Mouse (Mus musculus) spleen, postnatal 36 days (tissue): ENCODE measurements around the gene Dnajc15.

Source experiments
- DNase-seq, 2 experiments: peaks; one replicate each; pipeline ENCODE4 v3.0.0; 2022; ENCODE audit warnings: low spot score in 2 of 2, mixed read lengths in 1 of 2

Gene Dnajc15

GRCm38 (mm10) chr14:77874304-77875241 lies at the start of gene Dnajc15:
Gene Dnajc15 (minus strand): TSS chr14:77875125.
- peak; percentile 80 to 84 for DNase-seq

- DNase-seq: no peak
These were observed 48.3 kb upstream of the Dnajc15 start for GRCm38 (mm10) chr14:77923076-77923865.

DNA sequence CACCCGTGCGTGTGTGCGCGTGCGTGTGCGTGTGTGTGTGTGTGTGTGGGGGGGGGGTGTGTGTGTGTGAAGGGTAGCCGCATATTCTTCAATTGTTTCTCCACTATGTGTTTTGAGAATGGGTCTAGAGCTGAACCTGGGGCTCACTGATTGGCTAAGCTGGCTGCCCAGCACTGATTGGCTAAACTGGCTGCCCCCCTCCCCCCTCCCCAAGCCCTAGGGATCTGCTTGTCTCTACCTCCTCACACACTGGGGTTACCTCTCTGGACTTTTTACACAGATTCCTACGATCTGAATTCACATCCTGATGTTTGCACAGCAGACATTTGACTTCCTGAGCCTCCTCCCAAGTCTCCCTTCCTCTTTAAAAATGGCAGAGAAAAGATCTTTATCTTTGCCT lies 46.7 kb upstream of the Dnajc15 start:
- no peak for DNase-seq

DNA sequence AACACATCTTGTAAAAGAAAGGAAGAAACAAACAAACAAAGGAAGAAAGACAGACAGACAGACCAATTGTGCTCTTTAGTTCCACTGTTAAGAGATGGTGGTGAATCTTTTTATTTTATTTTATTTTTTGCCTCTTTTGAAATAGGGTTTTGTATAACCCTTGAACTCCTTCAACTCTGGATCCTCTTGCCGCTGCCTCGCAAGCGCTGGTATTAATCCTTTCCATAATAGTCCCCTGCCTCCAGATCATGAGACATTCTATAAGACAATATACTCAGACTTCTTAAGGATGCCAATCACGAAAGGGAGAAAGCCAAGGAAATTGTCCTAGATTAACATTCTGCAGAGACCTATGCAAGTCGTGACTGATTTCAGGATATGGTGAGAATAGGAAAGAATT lies 40.9 kb upstream of the Dnajc15 start:
- no peak for DNase-seq

GRCm38 (mm10) chr14:77906586-77906985 lies 31.7 kb upstream of the Dnajc15 start:
- DNase-seq: no peak

- no peak for DNase-seq
These were observed 30.5 kb upstream of the Dnajc15 start for GRCm38 (mm10) chr14:77905466-77905865.

- peak; percentile 73 to 77 for DNase-seq
These were observed 29.3 kb upstream of the Dnajc15 start, which contains the start of gene Epsti1 for GRCm38 (mm10) chr14:77904171-77904762. Gene Epsti1 (plus strand): TSS chr14:77904239.

DNA sequence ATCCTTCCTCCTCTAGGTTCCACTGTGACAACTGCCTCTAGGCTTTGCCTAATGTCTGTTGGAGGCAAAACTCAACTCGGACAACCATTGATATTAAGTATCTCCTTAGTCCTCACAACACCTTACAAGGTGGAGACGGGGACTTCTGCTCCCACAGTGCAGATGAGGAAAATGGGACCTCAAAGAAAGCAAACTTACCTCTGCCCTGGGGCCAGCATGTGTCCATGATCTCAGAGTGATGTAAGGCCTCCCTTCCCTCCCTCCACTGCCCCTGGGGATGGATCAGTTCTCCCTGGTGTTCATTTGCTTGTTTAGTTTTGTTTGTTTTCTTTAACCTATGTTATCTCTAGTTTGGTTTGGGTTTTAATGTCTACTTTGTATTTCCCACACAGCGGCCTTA lies 27.6 kb upstream of the Dnajc15 start:
- no peak for DNase-seq

DNA sequence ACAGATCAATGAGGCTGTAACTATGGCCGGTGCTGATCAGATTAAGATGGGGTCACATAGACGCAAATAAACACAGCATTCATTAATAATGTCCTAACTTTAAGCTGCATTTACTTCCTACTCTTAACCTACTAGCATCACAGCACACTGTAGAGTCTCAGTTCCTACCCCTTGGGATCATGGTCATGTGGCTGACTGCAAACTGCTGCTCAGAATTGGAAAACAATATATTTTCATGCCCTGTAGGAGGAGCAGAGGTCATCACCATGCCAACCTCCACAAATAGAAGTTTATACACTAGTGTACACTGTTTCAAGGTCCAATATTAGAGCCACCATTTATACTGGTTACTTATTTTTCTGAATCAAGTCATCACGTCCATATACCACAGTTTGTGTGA lies 21.0 kb upstream of the Dnajc15 start:
- DNase-seq: no peak

GRCm38 (mm10) chr14:77889911-77890310 lies 15.0 kb upstream of the Dnajc15 start:
- no peak for DNase-seq

DNA sequence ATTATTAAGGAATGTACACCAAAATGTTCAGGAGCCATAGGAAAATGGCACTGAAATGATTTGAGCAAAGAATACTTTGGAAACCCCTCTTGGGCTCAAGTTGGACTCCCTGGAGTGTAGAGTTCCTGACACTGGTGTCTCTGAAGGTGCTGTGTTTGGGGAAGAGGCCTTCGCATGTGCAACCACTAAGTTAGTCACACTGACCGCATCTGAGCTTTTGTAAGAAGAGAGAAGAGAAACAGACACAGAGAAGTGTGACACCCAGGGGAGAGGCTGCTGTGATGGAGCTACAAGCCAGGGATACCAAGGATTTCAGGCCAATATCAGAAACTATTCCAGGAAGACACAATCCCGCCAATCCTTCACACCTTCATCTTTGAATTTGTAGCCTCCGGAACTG lies 12.0 kb upstream of the Dnajc15 start:
- DNase-seq: no peak

GRCm38 (mm10) chr14:77886376-77886775 lies 11.5 kb upstream of the Dnajc15 start:
- no peak for DNase-seq

GRCm38 (mm10) chr14:77882669-77883068 lies 7.7 kb upstream of the Dnajc15 start:
- no peak for DNase-seq

- no peak for DNase-seq
These were observed 7.1 kb upstream of the Dnajc15 start for GRCm38 (mm10) chr14:77881998-77882397.

DNA sequence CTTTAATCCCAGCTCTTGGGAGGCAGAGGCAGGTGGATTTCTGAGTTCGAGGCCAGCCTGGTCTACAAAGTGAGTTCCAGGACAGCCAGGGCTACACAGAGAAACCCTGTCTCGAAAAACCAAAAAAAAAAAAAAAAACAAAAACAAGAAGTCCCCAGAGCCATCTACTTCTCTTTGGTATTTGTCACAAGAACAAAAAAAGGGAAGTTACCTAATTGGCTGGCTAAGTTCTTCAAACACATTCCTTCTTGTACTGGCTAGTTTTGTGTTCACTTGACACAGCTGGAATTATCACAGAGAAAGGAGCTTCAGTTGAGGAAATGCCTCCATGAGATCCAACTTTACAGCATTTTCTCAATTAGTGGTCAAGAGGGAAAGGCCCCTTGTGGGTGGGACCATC lies 3.0 kb upstream of the Dnajc15 start:
- peak in 1 of 2 experiments; percentile 33 for DNase-seq

GRCm38 (mm10) chr14:77876199-77876598 lies 1.3 kb upstream of the Dnajc15 start:
- no peak for DNase-seq

DNA sequence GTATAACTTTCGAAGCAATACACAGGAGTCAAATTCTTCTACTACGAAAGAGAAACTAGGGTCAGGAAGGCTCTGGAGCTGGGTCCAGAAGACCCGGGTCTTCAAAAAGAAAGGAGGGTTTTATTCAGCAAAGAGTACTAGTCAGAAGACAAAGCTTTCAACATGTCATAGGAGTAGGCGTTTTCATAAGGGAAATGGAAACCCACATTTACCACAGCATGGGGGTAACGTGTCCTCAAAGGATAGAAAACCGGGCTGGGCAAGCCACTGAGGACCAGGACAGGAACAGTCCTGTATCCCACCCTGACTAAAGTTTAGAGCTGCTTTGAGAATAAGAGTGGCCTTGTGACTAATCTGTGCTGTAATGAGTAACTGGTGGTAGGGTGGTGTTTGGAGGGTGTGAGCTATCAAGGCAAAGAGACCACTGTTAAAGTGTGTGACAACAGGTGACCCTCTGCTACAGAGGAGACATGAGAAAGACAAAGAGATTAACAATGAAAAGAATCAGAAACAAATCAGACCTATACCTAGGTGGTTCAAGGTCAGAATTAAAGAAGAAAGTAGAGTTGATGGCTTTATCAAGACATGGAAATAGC lies 3.4 kb downstream of the Dnajc15 start:
- no peak for DNase-seq

DNA sequence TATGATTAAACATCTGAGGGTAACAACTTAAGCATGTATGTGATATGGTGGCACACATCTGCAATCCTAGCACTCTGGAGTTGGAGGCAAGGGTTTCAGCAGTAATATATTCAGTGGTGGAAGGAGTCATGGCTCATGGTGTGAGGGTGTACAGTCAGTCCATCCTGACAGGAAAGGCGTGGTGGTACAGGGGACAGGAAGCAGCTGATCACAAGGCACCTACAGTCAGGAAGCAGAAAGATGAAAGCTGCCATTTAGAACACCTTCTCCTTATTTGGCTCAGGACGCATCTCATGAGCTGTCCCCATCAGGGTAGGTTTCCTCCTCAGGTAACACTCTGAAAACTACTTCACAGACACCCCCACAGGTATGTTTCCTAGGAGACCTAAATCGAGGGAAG lies 4.0 kb downstream of the Dnajc15 start:
- DNase-seq: no peak

- no peak for DNase-seq
These were observed 7.3 kb downstream of the Dnajc15 start for GRCm38 (mm10) chr14:77867601-77868000.

DNA sequence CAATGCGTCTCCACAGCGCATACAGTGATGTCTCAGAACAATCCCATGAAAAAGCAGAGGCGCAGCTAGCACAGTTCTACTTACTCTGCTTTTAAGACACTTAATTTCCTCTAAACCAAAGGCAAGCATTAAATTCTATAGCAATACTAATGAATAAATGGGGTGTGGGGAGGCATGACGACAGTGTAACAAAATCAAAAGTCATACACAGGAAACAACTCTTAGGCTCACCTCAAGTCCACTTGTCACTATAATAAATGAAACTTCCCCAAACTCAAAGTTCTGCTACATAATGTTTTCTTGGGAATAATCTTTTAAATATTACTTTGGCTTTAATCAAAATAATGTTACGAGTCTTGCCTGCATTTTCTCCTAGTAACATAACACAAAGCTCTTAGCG lies 10.4 kb downstream of the Dnajc15 start:
- no peak for DNase-seq

- no peak for DNase-seq
These were observed 10.9 kb downstream of the Dnajc15 start for GRCm38 (mm10) chr14:77864051-77864450.
